Mouse (Mus musculus): ENCODE data around the gene Card11.

- no peak for TF ChIP-seq GATA1 (IDR thresholded peaks at IDR 0.05; ENCODE audit: borderline replicate concordance, low read length)
- TF ChIP-seq FLI1 (IDR thresholded peaks at IDR 0.05; ENCODE audit: low read length): no peak
Measured at GRCm38 (mm10) chr5:141044976-141045375, 44.6 kb upstream of the Card11 start.
